Mouse (Mus musculus) kidney, embryonic 16.5 days (tissue): ENCODE measurements around the gene Srek1. TPM values are rescaled to one million over a fixed set of nuclear protein-coding genes. Genes with fewer than 3 reads are reported as not detected.

ENCODE experiments used
- ATAC-seq: fragments of 200-750 bp; cut with Nextera tagmentation; 2 replicates; pipeline ENCODE4 v1.8.0; 2017; ENCODE audit warnings: moderate TSS enrichment; ENCODE audit not compliant: low FRiP score, low TSS enrichment
- H3K27ac ChIP-seq: fragments of 300-500 bp; sonication (generic); 2 replicates; pipeline ENCODE4 v1.5.1; 2014; ENCODE audit warnings: low read length
- H3K27me3 ChIP-seq: fragments of 300-500 bp; sonication (generic); 2 replicates; pipeline ENCODE4 v1.6.1; 2014; ENCODE audit warnings: low read length, control low read depth, mixed read lengths; ENCODE audit not compliant: insufficient read depth
- H3K36me3 ChIP-seq: fragments of 300-500 bp; sonication (generic); 2 replicates; pipeline ENCODE4 v1.6.1; 2014; ENCODE audit warnings: low read length, control low read depth, mixed read lengths; ENCODE audit not compliant: insufficient read depth
- H3K4me1 ChIP-seq: fragments of 300-500 bp; sonication (generic); 2 replicates; pipeline ENCODE4 v1.6.1; 2014; ENCODE audit warnings: low read length, control low read depth, mixed read lengths; ENCODE audit not compliant: insufficient read depth
- H3K4me2 ChIP-seq: fragments of 300-500 bp; sonication (generic); replicated peaks from 2 replicates; pipeline ENCODE4 v1.6.1; 2014; ENCODE audit warnings: low read depth, low read length
- H3K4me3 ChIP-seq: fragments of 300-500 bp; sonication (generic); 2 replicates; pipeline ENCODE4 v1.5.1; 2014; ENCODE audit warnings: mild to moderate bottlenecking, low read length
- H3K9ac ChIP-seq: fragments of 300-500 bp; sonication (generic); replicated peaks from 2 replicates; pipeline ENCODE4 v1.6.1; 2014; ENCODE audit warnings: low read length
- H3K9me3 ChIP-seq: fragments of 300-500 bp; sonication (generic); 2 replicates; pipeline ENCODE4 v1.6.1; 2016; ENCODE audit warnings: low read length, control low read depth
- WGBS: fragments of 180-500 bp; shearing (Covaris S2); extraction: QIAGEN DNeasy Blood & Tissue Kit; methylation state at CpG from one replicate; pipeline ENCODE4 v1.1.7; 2014; 5-methylcytosine and 5-hydroxymethylcytosine counted together
- polyA plus RNA-seq: library from polyadenylated mRNA; unstranded; fragments of >200 nt; fragmentation: Nextera tagmentation; extraction: Ambion mirVana; gene quantifications from 2 replicates; pipeline ENCODE4 v1.2.1, GENCODE M21; 2015

Gene Srek1
- polyA plus RNA-seq, 1 experiment from 2014 or later, result 66.4 TPM

- H3K9me3 ChIP-seq, result no peaks in the 10 kb centered on the region
- no peaks in the 10 kb centered on the region for H3K4me1 ChIP-seq
- no peak overlapping the region for H3K4me2 ChIP-seq
- H3K27ac ChIP-seq, result no peak overlapping the region
- no peaks in the 10 kb centered on the region for H3K27me3 ChIP-seq
- H3K9ac ChIP-seq, result no peak overlapping the region
- H3K4me3 ChIP-seq, result no peak overlapping the region
- ATAC-seq, result no peak
- WGBS, result 90% methylated on average over 4 of the region's 4 CpGs
- peaks cover 57% of the 10 kb centered on the region for H3K36me3 ChIP-seq
Observed at GRCm38 (mm10) chr13:103745160-103745559, 29.2 kb downstream of the Srek1 start.

- Histone ChIP-seq H3K27me3 (no peaks in the 10 kb centered on the region), H3K9ac (no peak overlapping the region), H3K4me1 (no peaks in the 10 kb centered on the region), H3K4me3 (no peak overlapping the region), H3K9me3 (no peaks in the 10 kb centered on the region), H3K36me3 (peaks cover 33% of the 10 kb centered on the region), H3K27ac (no peak overlapping the region), H3K4me2 (no peak overlapping the region)
- 90% methylated on average over 5 of the region's 5 CpGs for WGBS
- peak; percentile 35; the same call in 1 of the 2 replicates for ATAC-seq
Observed at GRCm38 (mm10) chr13:103735330-103736007, 38.9 kb downstream of the Srek1 start.

GRCm38 (mm10) chr13:103726872-103727271 lies 47.5 kb downstream of the Srek1 start:
- H3K36me3 ChIP-seq, result no peaks in the 10 kb centered on the region
- no peaks in the 10 kb centered on the region for H3K9me3 ChIP-seq
- WGBS, result 83% methylated on average over 2 of the region's 2 CpGs
- no peak overlapping the region for H3K9ac ChIP-seq
- no peak for ATAC-seq
- no peaks in the 10 kb centered on the region for H3K4me1 ChIP-seq
- H3K4me3 ChIP-seq, result no peak overlapping the region
- no peaks in the 10 kb centered on the region for H3K27me3 ChIP-seq
- H3K27ac ChIP-seq, result no peak overlapping the region
- H3K4me2 ChIP-seq, result no peak overlapping the region

GRCm38 (mm10) chr13:103711406-103712025 lies 62.9 kb downstream of the Srek1 start:
- Histone ChIP-seq H3K36me3 (no peaks in the 10 kb centered on the region), H3K27ac (peak overlapping the region; percentile 53), H3K9ac (no peak overlapping the region), H3K9me3 (no peaks in the 10 kb centered on the region), H3K4me3 (no peak overlapping the region), H3K27me3 (no peaks in the 10 kb centered on the region), H3K4me2 (peak overlapping the region; percentile 23; the same call in 1 of the 2 replicates), H3K4me1 (peaks cover 4% of the 10 kb centered on the region; the same call in 1 of the 2 replicates)
- WGBS, result 23% methylated on average over 11 of the region's 11 CpGs
- ATAC-seq, result peak; percentile 74; the same call in 1 of the 2 replicates

GRCm38 (mm10) chr13:103710359-103710781 lies 64.0 kb downstream of the Srek1 start:
- H3K36me3 ChIP-seq, result no peaks in the 10 kb centered on the region

GRCm38 (mm10) chr13:103705436-103705978 lies 68.9 kb downstream of the Srek1 start:
- Histone ChIP-seq H3K9me3 (no peaks in the 10 kb centered on the region), H3K4me1 (peaks cover 3% of the 10 kb centered on the region; the same call in 1 of the 2 replicates), H3K4me2 (no peak overlapping the region), H3K9ac (no peak overlapping the region), H3K36me3 (no peaks in the 10 kb centered on the region), H3K27ac (no peak overlapping the region), H3K4me3 (no peak overlapping the region), H3K27me3 (no peaks in the 10 kb centered on the region)
- ATAC-seq, result no peak
- WGBS, result 77% methylated on average over 6 of the region's 6 CpGs

More at GRCm38 (mm10) chr13:103710359-103710781, 64.0 kb downstream of the Srek1 start:
- Histone ChIP-seq H3K4me2 (no peak overlapping the region), H3K27ac (no peak overlapping the region), H3K9ac (no peak overlapping the region), H3K4me1 (peaks cover 4% of the 10 kb centered on the region; the same call in 1 of the 2 replicates), H3K4me3 (no peak overlapping the region), H3K9me3 (no peaks in the 10 kb centered on the region), H3K27me3 (no peaks in the 10 kb centered on the region)
- no peak for ATAC-seq
- WGBS, result 60% methylated on average over 7 of the region's 7 CpGs

GRCm38 (mm10) chr13:103703833-103704232 lies 70.6 kb downstream of the Srek1 start:
- H3K36me3 ChIP-seq, result no peaks in the 10 kb centered on the region
- no peak overlapping the region for H3K4me2 ChIP-seq
- no peaks in the 10 kb centered on the region for H3K9me3 ChIP-seq
- H3K27me3 ChIP-seq, result no peaks in the 10 kb centered on the region
- no peak overlapping the region for H3K27ac ChIP-seq
- peaks cover 3% of the 10 kb centered on the region; the same call in 1 of the 2 replicates for H3K4me1 ChIP-seq
- WGBS, result 44% methylated on average over 6 of the region's 6 CpGs
- no peak for ATAC-seq
- H3K4me3 ChIP-seq, result no peak overlapping the region
- no peak overlapping the region for H3K9ac ChIP-seq

- H3K9me3 ChIP-seq, result no peaks in the 10 kb centered on the region
- H3K4me3 ChIP-seq, result no peak overlapping the region
- H3K27me3 ChIP-seq, result no peaks in the 10 kb centered on the region
- peaks cover 3% of the 10 kb centered on the region; the same call in 1 of the 2 replicates for H3K4me1 ChIP-seq
- H3K36me3 ChIP-seq, result no peaks in the 10 kb centered on the region
- H3K4me2 ChIP-seq, result no peak overlapping the region
- ATAC-seq, result peak; percentile 91; the same call in 1 of the 2 replicates
- WGBS, result 29% methylated on average over 7 of the region's 7 CpGs
- H3K27ac ChIP-seq, result no peak overlapping the region
- no peak overlapping the region for H3K9ac ChIP-seq
Observed at GRCm38 (mm10) chr13:103703386-103703785, 71.0 kb downstream of the Srek1 start.

GRCm38 (mm10) chr13:103702266-103702665 lies 72.1 kb downstream of the Srek1 start:
- Histone ChIP-seq H3K4me2 (no peak overlapping the region), H3K27me3 (no peaks in the 10 kb centered on the region), H3K27ac (no peak overlapping the region), H3K9me3 (no peaks in the 10 kb centered on the region), H3K9ac (no peak overlapping the region), H3K4me1 (peaks cover 3% of the 10 kb centered on the region; the same call in 1 of the 2 replicates), H3K4me3 (no peak overlapping the region), H3K36me3 (no peaks in the 10 kb centered on the region)
- no peak for ATAC-seq
- 85% methylated on average over 3 of the region's 3 CpGs for WGBS

- 61% methylated on average over 2 of the region's 2 CpGs for WGBS
Observed at GRCm38 (mm10) chr13:103700752-103701151, 73.7 kb downstream of the Srek1 start.

More at GRCm38 (mm10) chr13:103700752-103701151, 73.7 kb downstream of the Srek1 start:
- no peaks in the 10 kb centered on the region for H3K27me3 ChIP-seq
- ATAC-seq, result no peak
- no peak overlapping the region for H3K27ac ChIP-seq
- H3K9ac ChIP-seq, result no peak overlapping the region
- no peaks in the 10 kb centered on the region for H3K36me3 ChIP-seq
- H3K4me3 ChIP-seq, result no peak overlapping the region
- H3K9me3 ChIP-seq, result no peaks in the 10 kb centered on the region
- peaks cover 3% of the 10 kb centered on the region; the same call in 1 of the 2 replicates for H3K4me1 ChIP-seq
- H3K4me2 ChIP-seq, result no peak overlapping the region
